Mouse (Mus musculus) forebrain, embryonic 15.5 days (tissue): ENCODE measurements around the gene Gpr27. TPM values are rescaled to one million over a fixed set of nuclear protein-coding genes. Genes with fewer than 3 reads are reported as not detected.

ENCODE experiments used
- ATAC-seq: fragments of 200-750 bp; cut with Nextera tagmentation; replicated peaks from 2 replicates; pipeline ENCODE4 v1.8.0; 2017; ENCODE audit warnings: mild to moderate bottlenecking, moderate TSS enrichment, moderate library complexity
- H3K27ac ChIP-seq: fragments of 300-500 bp; sonication (generic); replicated peaks from 2 replicates; pipeline ENCODE4 v1.5.1; 2015; ENCODE audit warnings: mild to moderate bottlenecking, inconsistent platforms
- H3K27me3 ChIP-seq: fragments of 300-500 bp; sonication (generic); 2 replicates; pipeline ENCODE4 v1.6.1; 2015; ENCODE audit warnings: inconsistent platforms
- H3K36me3 ChIP-seq: fragments of 300-500 bp; sonication (generic); 2 replicates; pipeline ENCODE4 v1.6.1; 2015; ENCODE audit warnings: mild to moderate bottlenecking, inconsistent platforms
- H3K4me1 ChIP-seq: fragments of 300-500 bp; sonication (generic); 2 replicates; pipeline ENCODE4 v1.6.1; 2015; ENCODE audit warnings: inconsistent platforms
- H3K4me2 ChIP-seq: fragments of 300-500 bp; sonication (generic); replicated peaks from 2 replicates; pipeline ENCODE4 v1.6.1; 2015; ENCODE audit warnings: mild to moderate bottlenecking, inconsistent platforms
- H3K4me3 ChIP-seq: fragments of 300-500 bp; sonication (generic); 2 replicates; pipeline ENCODE4 v1.5.1; 2015; ENCODE audit warnings: mild to moderate bottlenecking, inconsistent platforms
- H3K9ac ChIP-seq: fragments of 300-500 bp; sonication (generic); replicated peaks from 2 replicates; pipeline ENCODE4 v1.6.1; 2015; ENCODE audit warnings: mild to moderate bottlenecking, inconsistent platforms
- H3K9me3 ChIP-seq: fragments of 300-500 bp; sonication (generic); 2 replicates; pipeline ENCODE4 v1.6.1; 2016; ENCODE audit warnings: inconsistent platforms
- WGBS: fragments of 180-500 bp; shearing (Covaris S2); methylation state at CpG from one replicate; pipeline ENCODE4 v1.1.7; 2015; ENCODE audit warnings: mixed read lengths; 5-methylcytosine and 5-hydroxymethylcytosine counted together
- polyA plus RNA-seq: library from polyadenylated mRNA; unstranded; fragments of >200 nt; fragmentation: Nextera tagmentation; extraction: Ambion mirVana; gene quantifications from 2 replicates; pipeline ENCODE4 v1.2.1, GENCODE M21; 2015

The Gpr27 gene
- 22.5 and 24.2 TPM in 2 replicates for polyA plus RNA-seq

GRCm38 (mm10) chr6:99692206-99692915 is at the start of gene Gpr27:
TSS of gene Gpr27 (plus strand) at chr6:99692679.
- Histone ChIP-seq H3K4me1 (peaks cover 29% of the 10 kb centered on the region), H3K4me2 (peak within 1 kb of the TSS; percentile 87), H3K27ac (peak within 1 kb of the TSS; percentile 88), H3K4me3 (peak within 1 kb of the TSS; percentile 61), H3K36me3 (no peaks in the 10 kb centered on the region), H3K9me3 (no peaks in the 10 kb centered on the region), H3K9ac (peak within 1 kb of the TSS; percentile 78), H3K27me3 (peaks cover 10% of the 10 kb centered on the region; the same call in 1 of the 2 replicates)
- peak; percentile 85 for ATAC-seq
- WGBS, result under 1% methylated on average over 83 of the region's 112 CpGs

GRCm38 (mm10) chr6:99643439-99644199 is 48.9 kb upstream of the Gpr27 start:
- Histone ChIP-seq H3K36me3 (peaks cover 9% of the 10 kb centered on the region; the same call in 1 of the 2 replicates), H3K4me2 (no peak overlapping the region), H3K9me3 (no peaks in the 10 kb centered on the region), H3K4me1 (no peaks in the 10 kb centered on the region), H3K4me3 (no peak overlapping the region), H3K27me3 (no peaks in the 10 kb centered on the region), H3K27ac (no peak overlapping the region), H3K9ac (no peak overlapping the region)
- WGBS, result 55% methylated on average over 10 of the region's 10 CpGs
- ATAC-seq, result no peak

GRCm38 (mm10) chr6:99644386-99644785 is 48.1 kb upstream of the Gpr27 start:
- no peak overlapping the region for H3K27ac ChIP-seq
- H3K27me3 ChIP-seq, result no peaks in the 10 kb centered on the region
- no peak overlapping the region for H3K4me2 ChIP-seq
- peaks cover 4% of the 10 kb centered on the region; the same call in 1 of the 2 replicates for H3K36me3 ChIP-seq
- H3K4me3 ChIP-seq, result no peak overlapping the region
- H3K9ac ChIP-seq, result no peak overlapping the region
- ATAC-seq, result no peak
- WGBS, result 69% methylated on average over 5 of the region's 5 CpGs
- no peaks in the 10 kb centered on the region for H3K9me3 ChIP-seq
- no peaks in the 10 kb centered on the region for H3K4me1 ChIP-seq

- Histone ChIP-seq H3K9me3 (no peaks in the 10 kb centered on the region), H3K36me3 (no peaks in the 10 kb centered on the region), H3K9ac (no peak overlapping the region), H3K4me3 (no peak overlapping the region), H3K4me1 (no peaks in the 10 kb centered on the region), H3K4me2 (no peak overlapping the region), H3K27me3 (no peaks in the 10 kb centered on the region), H3K27ac (no peak overlapping the region)
- 89% methylated on average over 5 of the region's 5 CpGs for WGBS
- no peak for ATAC-seq
Measured at GRCm38 (mm10) chr6:99644876-99645275, 47.6 kb upstream of the Gpr27 start.

- no peaks in the 10 kb centered on the region for H3K36me3 ChIP-seq
- H3K4me3 ChIP-seq, result no peak overlapping the region
- H3K4me2 ChIP-seq, result no peak overlapping the region
- ATAC-seq, result no peak
- H3K9me3 ChIP-seq, result no peaks in the 10 kb centered on the region
- no peaks in the 10 kb centered on the region for H3K27me3 ChIP-seq
- H3K9ac ChIP-seq, result no peak overlapping the region
- no peaks in the 10 kb centered on the region for H3K4me1 ChIP-seq
- WGBS, result 78% methylated on average over 10 of the region's 10 CpGs
- H3K27ac ChIP-seq, result no peak overlapping the region
Measured at GRCm38 (mm10) chr6:99646344-99646743, 46.1 kb upstream of the Gpr27 start.

- 69% methylated on average over 2 of the region's 2 CpGs for WGBS
- Histone ChIP-seq H3K9ac (no peak overlapping the region), H3K36me3 (no peaks in the 10 kb centered on the region), H3K9me3 (no peaks in the 10 kb centered on the region), H3K4me2 (no peak overlapping the region), H3K4me3 (no peak overlapping the region), H3K27ac (no peak overlapping the region), H3K4me1 (no peaks in the 10 kb centered on the region; the same call in 1 of the 2 replicates), H3K27me3 (no peaks in the 10 kb centered on the region)
- ATAC-seq, result no peak
Measured at GRCm38 (mm10) chr6:99649307-99649706, 43.2 kb upstream of the Gpr27 start.

GRCm38 (mm10) chr6:99652341-99652740 is 40.1 kb upstream of the Gpr27 start:
- H3K27ac ChIP-seq, result no peak overlapping the region
- H3K4me2 ChIP-seq, result no peak overlapping the region
- no peaks in the 10 kb centered on the region for H3K27me3 ChIP-seq
- H3K4me1 ChIP-seq, result no peaks in the 10 kb centered on the region; the same call in 1 of the 2 replicates
- H3K36me3 ChIP-seq, result no peaks in the 10 kb centered on the region
- H3K4me3 ChIP-seq, result no peak overlapping the region
- ATAC-seq, result 0 out of 2 replicates have a peak, but pooled peaks have one; percentile 49
- H3K9me3 ChIP-seq, result no peaks in the 10 kb centered on the region
- H3K9ac ChIP-seq, result no peak overlapping the region
- WGBS, result 95% methylated on average over 2 of the region's 2 CpGs

- ATAC-seq, result no peak
- Histone ChIP-seq H3K4me1 (no peaks in the 10 kb centered on the region; the same call in 1 of the 2 replicates), H3K9me3 (no peaks in the 10 kb centered on the region), H3K9ac (no peak overlapping the region), H3K27ac (no peak overlapping the region), H3K4me2 (no peak overlapping the region), H3K4me3 (no peak overlapping the region), H3K36me3 (no peaks in the 10 kb centered on the region), H3K27me3 (no peaks in the 10 kb centered on the region)
- WGBS, result 47% methylated on average over 5 of the region's 5 CpGs
Measured at GRCm38 (mm10) chr6:99654343-99654742, 38.1 kb upstream of the Gpr27 start.

GRCm38 (mm10) chr6:99655488-99655887 is 37.0 kb upstream of the Gpr27 start:
- 56% methylated on average over 7 of the region's 7 CpGs for WGBS
- no peak for ATAC-seq
- Histone ChIP-seq H3K4me2 (no peak overlapping the region), H3K4me1 (no peaks in the 10 kb centered on the region; the same call in 1 of the 2 replicates), H3K36me3 (no peaks in the 10 kb centered on the region), H3K9me3 (no peaks in the 10 kb centered on the region), H3K9ac (no peak overlapping the region), H3K27me3 (no peaks in the 10 kb centered on the region), H3K27ac (no peak overlapping the region), H3K4me3 (no peak overlapping the region)

- 93% methylated on average over 2 of the region's 2 CpGs for WGBS
- Histone ChIP-seq H3K27ac (no peak overlapping the region), H3K9ac (no peak overlapping the region), H3K9me3 (no peaks in the 10 kb centered on the region), H3K4me3 (no peak overlapping the region), H3K27me3 (no peaks in the 10 kb centered on the region), H3K36me3 (no peaks in the 10 kb centered on the region), H3K4me1 (no peaks in the 10 kb centered on the region; the same call in 1 of the 2 replicates), H3K4me2 (no peak overlapping the region)
- ATAC-seq, result no peak
Measured at GRCm38 (mm10) chr6:99656088-99656487, 36.4 kb upstream of the Gpr27 start.

GRCm38 (mm10) chr6:99658586-99658985 is 33.9 kb upstream of the Gpr27 start:
- Histone ChIP-seq H3K9me3 (no peaks in the 10 kb centered on the region), H3K36me3 (no peaks in the 10 kb centered on the region), H3K9ac (no peak overlapping the region), H3K4me3 (no peak overlapping the region), H3K4me2 (no peak overlapping the region), H3K27ac (no peak overlapping the region), H3K4me1 (no peaks in the 10 kb centered on the region; the same call in 1 of the 2 replicates), H3K27me3 (no peaks in the 10 kb centered on the region)
- 74% methylated on average over 10 of the region's 10 CpGs for WGBS
- ATAC-seq, result no peak

GRCm38 (mm10) chr6:99660443-99660842 is 32.0 kb upstream of the Gpr27 start:
- Histone ChIP-seq H3K4me3 (no peak overlapping the region), H3K4me2 (no peak overlapping the region), H3K27ac (no peak overlapping the region), H3K9me3 (no peaks in the 10 kb centered on the region), H3K27me3 (no peaks in the 10 kb centered on the region), H3K4me1 (peaks cover 5% of the 10 kb centered on the region; the same call in 1 of the 2 replicates), H3K36me3 (no peaks in the 10 kb centered on the region), H3K9ac (no peak overlapping the region)
- 53% methylated on average over 3 of the region's 3 CpGs for WGBS
- no peak for ATAC-seq
